Mouse (Mus musculus): Measurements from ENCODE around the gene Ubr1.

The Ubr1 gene

GRCm38 (mm10) chr2:120852626-120853025 is 117.9 kb downstream of the Ubr1 start:
- DNase-seq (ENCODE audit: low spot score): no peak

DNA sequence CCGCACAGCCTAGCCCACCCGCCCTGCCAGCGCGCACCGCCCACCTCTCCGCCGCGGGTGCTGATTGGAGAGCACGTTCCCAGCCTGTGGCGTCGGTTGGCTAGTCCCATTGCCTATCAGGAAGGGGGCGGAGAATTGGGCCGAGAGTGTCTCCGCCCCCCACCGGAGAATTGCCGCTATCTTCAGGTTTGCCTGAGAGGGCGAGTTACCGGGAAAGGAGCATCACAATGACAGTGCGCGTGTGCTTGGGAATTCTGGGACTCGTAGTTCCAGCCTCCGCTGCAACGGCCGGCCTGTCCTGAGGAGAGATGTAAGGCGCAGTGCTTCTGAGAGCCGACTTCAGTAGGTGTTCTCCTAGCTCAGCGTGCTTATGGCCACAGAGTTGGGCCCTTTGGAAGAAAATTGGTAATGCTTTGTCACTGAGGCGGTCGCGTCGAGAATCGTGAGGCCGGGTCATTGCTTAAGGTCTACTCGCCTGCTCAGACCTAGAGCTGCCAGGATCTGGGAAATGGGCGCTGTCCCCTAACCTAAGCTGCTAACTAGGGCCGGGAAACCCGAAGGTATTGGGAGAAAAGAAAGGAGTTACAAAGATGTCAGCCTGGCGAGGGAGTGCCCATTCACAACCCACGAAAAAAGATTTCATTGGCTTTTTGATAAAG is 120.0 kb downstream of the Ubr1 start, which contains the start of gene Ttbk2:
Gene Ttbk2, minus strand, starts transcription at position 181 of the 659 bp plus-strand sequence.
- peak; percentile 97 for DNase-seq (ENCODE audit: low spot score)

DNA sequence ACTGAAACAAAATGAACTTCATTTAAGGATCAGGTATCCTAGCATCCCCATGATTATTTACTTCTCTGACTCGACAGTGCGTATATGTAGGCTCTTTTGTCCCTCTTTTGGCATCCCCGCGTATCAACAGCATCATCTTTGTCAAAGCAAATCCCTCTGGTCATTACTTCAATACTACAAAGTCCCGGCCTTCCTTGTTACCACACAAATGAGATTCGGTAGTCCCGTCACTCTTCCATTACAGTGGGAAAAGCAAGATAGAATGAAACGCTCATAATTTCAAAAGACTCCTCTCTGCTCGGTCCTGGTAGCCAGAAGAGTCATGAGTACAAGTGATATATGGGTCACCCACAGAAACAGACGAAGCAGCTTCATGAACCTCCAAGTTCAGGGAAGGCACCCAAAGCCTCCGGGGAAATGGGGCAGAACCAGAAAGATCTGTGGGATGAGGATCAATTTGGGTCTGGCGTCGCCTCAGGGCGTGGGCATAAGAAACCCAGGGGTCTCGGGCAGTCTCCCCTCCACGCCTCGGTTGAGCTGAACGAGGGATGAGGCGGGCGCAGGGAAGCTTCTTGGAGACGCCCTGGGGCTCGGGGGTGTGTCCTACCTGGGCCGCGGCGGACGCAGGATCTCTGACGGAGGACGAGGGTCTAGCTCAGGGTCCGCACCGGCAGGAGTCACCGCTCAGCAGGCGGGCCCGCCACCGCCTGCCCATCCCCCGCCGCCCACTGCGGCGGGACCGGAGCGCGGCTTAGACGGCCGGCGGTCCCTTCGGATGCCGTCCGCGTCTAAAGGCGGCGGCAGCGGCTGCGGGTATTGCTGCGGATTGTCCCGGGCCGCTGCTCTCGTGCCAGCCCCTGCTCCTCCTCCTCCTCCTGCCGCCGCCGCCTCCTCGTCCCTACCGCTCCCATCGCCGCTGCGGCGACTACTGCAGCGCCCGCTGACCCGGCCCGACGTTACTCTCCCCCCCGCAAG is 120.8 kb downstream of the Ubr1 start, which contains the start of gene Cdan1:
Gene Cdan1, minus strand, starts transcription at position 680 of the 975 bp plus-strand sequence.
- DNase-seq (ENCODE audit: low spot score): peak; percentile 71

DNA sequence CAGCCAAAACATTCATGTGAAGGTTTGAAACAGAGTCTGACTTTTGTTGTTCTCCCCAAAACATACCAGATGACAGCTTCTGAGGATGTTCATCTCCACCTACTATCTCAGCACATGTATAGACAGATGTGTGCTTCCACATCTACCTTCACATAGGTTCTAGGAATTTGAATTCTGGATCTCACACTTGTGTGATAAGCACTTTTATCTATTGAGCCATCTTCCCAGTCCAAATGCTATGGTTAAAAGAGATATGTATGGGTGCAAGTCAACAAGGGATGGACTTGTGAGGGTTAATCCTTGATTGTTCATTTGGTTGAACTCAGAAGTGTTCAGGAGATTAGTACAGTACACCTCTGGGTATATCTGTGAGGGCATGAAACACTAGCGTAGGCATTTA is 125.2 kb downstream of the Ubr1 start:
- DNase-seq (ENCODE audit: low spot score): no peak

- DNase-seq (ENCODE audit: low spot score): no peak
These were observed 126.5 kb downstream of the Ubr1 start for GRCm38 (mm10) chr2:120843990-120844389.

DNA sequence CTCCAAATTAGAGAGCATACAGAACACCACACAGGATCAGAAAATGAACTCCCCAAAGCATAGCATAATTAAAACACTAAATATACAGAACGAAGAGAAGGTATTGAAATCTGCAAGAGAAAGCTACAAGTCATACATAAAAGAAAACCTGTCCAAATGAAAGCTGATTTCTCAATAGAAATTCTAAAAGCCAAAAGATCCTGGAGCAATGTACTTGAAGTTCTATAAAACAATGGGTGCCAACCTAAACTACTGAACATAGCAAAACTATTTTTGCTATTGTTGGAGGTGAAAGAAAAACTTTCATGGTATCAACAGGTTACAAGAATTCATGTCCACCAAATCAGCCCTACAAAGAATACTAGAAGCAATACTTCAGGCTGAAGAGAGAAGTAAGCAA is 129.3 kb downstream of the Ubr1 start:
- no peak for DNase-seq (ENCODE audit: low spot score)

DNA sequence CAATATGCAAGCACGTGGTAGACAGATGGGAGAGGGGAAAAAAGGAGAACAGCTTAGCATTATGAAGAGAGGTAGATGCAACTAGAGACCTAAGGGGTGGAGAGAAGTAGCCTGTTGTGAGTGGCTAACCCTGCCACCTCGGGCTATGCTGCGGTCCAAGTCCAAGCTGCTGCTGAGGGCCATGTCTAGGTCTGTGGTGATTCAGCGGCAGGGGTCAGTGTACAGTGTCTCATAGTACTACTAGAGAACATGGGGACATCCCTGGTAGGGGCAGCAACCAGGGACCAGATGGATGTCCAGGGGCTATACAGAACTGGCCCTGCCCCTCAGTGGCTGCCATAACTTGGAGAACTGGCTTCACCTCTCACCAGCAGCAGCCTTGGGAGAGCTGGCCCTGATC is 135.3 kb downstream of the Ubr1 start:
- DNase-seq (ENCODE audit: low spot score): no peak

GRCm38 (mm10) chr2:120826936-120827638 is 143.4 kb downstream of the Ubr1 start:
- no peak for DNase-seq (ENCODE audit: low spot score)

Measured in testis, postnatal 10 days (tissue).